In genomic region chr8:105998971-105999370, GRCm38 (mm10) we compare ENCODE assay signal across 34 mouse cellular contexts. TPM values are rescaled to one million over a fixed set of nuclear protein-coding genes. Genes with fewer than 3 reads are reported as not detected.
DNase-seq lines count a peak whose midpoint lies in the region; ATAC-seq and TF ChIP-seq lines count a peak whose summit lies in the region.
"Had no signal": no experiment of that assay in that cellular context is flagged by ENCODE, and none has a peak within 500 bp of the region (broad histone marks: within the 10 kb centered on the region; RNA-seq: fewer than 3 reads in every experiment).

No protein-coding gene starts in this region.

- H3K4me2 ChIP-seq in kidney, embryonic 16.5 days (replicated peaks; ENCODE audit: low read depth, low read length) = no peak overlapping the region
- H3K4me2 ChIP-seq in liver, embryonic 12.5 days = no peak overlapping the region
- H3K4me2 ChIP-seq: hindbrain, embryonic 14.5 days; limb, embryonic 15.5 days; midbrain, embryonic 15.5 days; neural tube, embryonic 12.5 days had no signal

- 72% methylated on average over 2 of the region's 2 CpGs for WGBS in kidney, adult 2 months
- WGBS in kidney, embryonic 16.5 days = 88% methylated on average over 2 of the region's 2 CpGs
- 52% methylated on average over 2 of the region's 2 CpGs for WGBS in liver, embryonic 12.5 days (ENCODE audit: insufficient replicate concordance)

- TF ChIP-seq POLR2A in kidney, adult 2 months (IDR thresholded peaks at IDR 0.05; ENCODE audit: low read depth, low read length) = no peak

- peak overlapping the region; percentile 45 for H3K27ac ChIP-seq in kidney, adult 2 months (ENCODE audit: insufficient read depth, low read depth, low read length)
- H3K27ac ChIP-seq in kidney, embryonic 16.5 days (ENCODE audit: low read length) = no peak overlapping the region
- 0 out of 2 replicates have a peak overlapping the region, but pooled peaks have one; percentile 40 for H3K27ac ChIP-seq in liver, embryonic 12.5 days
- H3K27ac ChIP-seq: embryonic facial prominence, embryonic 10.5 days; forebrain, embryonic 10.5 days; heart, adult 2 months; hindbrain, embryonic 14.5 days; left cerebral cortex, adult 2 months; limb, embryonic 15.5 days; macrophage; midbrain, embryonic 15.5 days; neural tube, embryonic 12.5 days had no signal

- H3K4me1 ChIP-seq in kidney, adult 2 months (ENCODE audit: control insufficient read depth, insufficient read depth, low read length) = 0 out of 2 replicates have a peak, but pooled peaks cover 2% of the 10 kb centered on the region
- H3K4me1 ChIP-seq in kidney, embryonic 16.5 days (ENCODE audit: insufficient read depth, low read length) = no peaks in the 10 kb centered on the region
- peaks cover 6% of the 10 kb centered on the region for H3K4me1 ChIP-seq in liver, embryonic 12.5 days
- H3K4me1 ChIP-seq: embryonic facial prominence, embryonic 10.5 days; forebrain, embryonic 10.5 days; limb, embryonic 15.5 days; midbrain, embryonic 15.5 days; neural tube, embryonic 12.5 days had no signal

- DNase-seq in kidney, adult 2 months = peak; percentile 81
- DNase-seq in kidney, postnatal 14 days = peak; percentile 25
- peak; percentile 62 for DNase-seq in yolk sac, embryonic 10.5 days (ENCODE audit: low spot score)
- no peak for DNase-seq in gastrocnemius, adult 8-10 months (ENCODE audit: low spot score in 2 of 2)
- no peak for DNase-seq in heart, adult 9 months (ENCODE audit: low spot score in 2 of 2)
- DNase-seq: adrenal gland, postnatal 25 days; B cell, adult 2 months; cerebellum, adult 9-11 months; forebrain, postnatal 0 days; gastrocnemius, postnatal 36 days; heart, adult 2 months; left cerebral cortex, postnatal 4 days; right cerebral cortex, postnatal 14 days had no signal

- H3K27me3 ChIP-seq in kidney, adult 2 months (replicated peaks; ENCODE audit: control insufficient read depth, insufficient read depth, low read length) = no peaks in the 10 kb centered on the region
- no peaks in the 10 kb centered on the region for H3K27me3 ChIP-seq in kidney, embryonic 16.5 days (ENCODE audit: insufficient read depth, low read length)
- peaks cover 11% of the 10 kb centered on the region; the same call in 1 of the 2 replicates for H3K27me3 ChIP-seq in liver, embryonic 12.5 days (replicated peaks)
- H3K27me3 ChIP-seq: limb, embryonic 15.5 days; midbrain, embryonic 15.5 days; neural tube, embryonic 12.5 days had no signal

- no peak overlapping the region for H3K9ac ChIP-seq in kidney, embryonic 16.5 days (replicated peaks; ENCODE audit: low read length)
- no peak overlapping the region for H3K9ac ChIP-seq in liver, embryonic 12.5 days
- H3K9ac ChIP-seq: forebrain, postnatal 0 days; hindbrain, embryonic 14.5 days; limb, embryonic 15.5 days; midbrain, embryonic 15.5 days; neural tube, embryonic 12.5 days had no signal

- no peak overlapping the region for H3K4me3 ChIP-seq in kidney, adult 2 months (ENCODE audit: insufficient read depth, low read depth, low read length)
- no peak overlapping the region for H3K4me3 ChIP-seq in kidney, embryonic 16.5 days (ENCODE audit: low read length)
- H3K4me3 ChIP-seq in liver, embryonic 12.5 days = no peak overlapping the region
- H3K4me3 ChIP-seq: embryonic facial prominence, embryonic 10.5 days; forebrain, embryonic 10.5 days; heart, adult 2 months; left cerebral cortex, adult 2 months; limb, embryonic 15.5 days; midbrain, embryonic 15.5 days; neural tube, embryonic 12.5 days had no signal

- no peak for ATAC-seq in kidney, embryonic 16.5 days (ENCODE audit: low FRiP score, low TSS enrichment)
- no peak for ATAC-seq in liver, embryonic 12.5 days
- ATAC-seq: forebrain, postnatal 0 days; inflammation-experienced regulatory T-cells, adult 6 months; lung, postnatal 0 days; midbrain, embryonic 15.5 days; Patski had no signal

- no peaks in the 10 kb centered on the region for H3K36me3 ChIP-seq in kidney, adult 2 months (ENCODE audit: control insufficient read depth, insufficient read depth, low read length)
- H3K36me3 ChIP-seq in kidney, embryonic 16.5 days (ENCODE audit: insufficient read depth, low read length) = no peaks in the 10 kb centered on the region
- no peaks in the 10 kb centered on the region for H3K36me3 ChIP-seq in liver, embryonic 12.5 days
- H3K36me3 ChIP-seq: embryonic facial prominence, embryonic 10.5 days; forebrain, embryonic 10.5 days; G1E; limb, embryonic 15.5 days; midbrain, embryonic 15.5 days; neural tube, embryonic 12.5 days had no signal

- TF ChIP-seq CTCF in kidney, adult 2 months (conservative IDR thresholded peaks at IDR 0.05; ENCODE audit: insufficient read depth, insufficient read length, low read depth, low read length) = no peak

- no peaks in the 10 kb centered on the region for H3K9me3 ChIP-seq in kidney, embryonic 16.5 days (ENCODE audit: low read length)
- H3K9me3 ChIP-seq in liver, embryonic 12.5 days (replicated peaks) = no peaks in the 10 kb centered on the region
- H3K9me3 ChIP-seq: embryonic facial prominence, embryonic 10.5 days; forebrain, embryonic 10.5 days; G1E; limb, embryonic 15.5 days; midbrain, embryonic 15.5 days; neural tube, embryonic 12.5 days had no signal

RNA-seq across cellular contexts. Expression of gene Dpep2nb, which starts 6.8 kb away (rescaled TPM):
- 0.06 TPM in 1 of 2 replicates, not detected in the other for polyA plus RNA-seq in kidney, adult 2 months (2012; rRNA removed)
- polyA plus RNA-seq in kidney, embryonic 16.5 days (2015; fragmentation: Nextera tagmentation; extraction: Ambion mirVana) = not detected in 2 replicates
- not detected in 2 replicates for polyA plus RNA-seq in liver, embryonic 12.5 days (2016; fragmentation: Nextera tagmentation; extraction: Ambion mirVana)
- total RNA-seq in gastrocnemius, adult 8-10 months (2022) = not detected
- total RNA-seq: adrenal gland, postnatal 25 days; CH12.LX; forebrain, postnatal 0 days; gastrocnemius, postnatal 36 days; heart, adult 2 months; heart, postnatal 25 days; layer of hippocampus, postnatal 10 days; left cerebral cortex, adult 2 months; left cerebral cortex, postnatal 4 days had no signal
- polyA plus RNA-seq: brain, embryonic 14.5 days; embryonic facial prominence, embryonic 10.5 days; forebrain, embryonic 10.5 days; forebrain, postnatal 0 days; G1E; heart, adult 2 months; heart, embryonic 14.5 days; hindbrain, embryonic 14.5 days; inflammation-experienced regulatory T-cells, adult 6 months; large intestine, adult 2 months; limb, embryonic 15.5 days; lung, postnatal 0 days; macrophage; neural tube, embryonic 12.5 days had no signal

RNA-seq across cellular contexts. Expression of gene Dus2, which starts 7.8 kb away (rescaled TPM):
- polyA plus RNA-seq in kidney, adult 2 months (2012; rRNA removed) = 10.2 and 11.6 TPM in 2 replicates
- polyA plus RNA-seq in kidney, embryonic 16.5 days (2015; fragmentation: Nextera tagmentation; extraction: Ambion mirVana) = 19.7 and 24.6 TPM in 2 replicates
- polyA plus RNA-seq in liver, embryonic 12.5 days (2016; fragmentation: Nextera tagmentation; extraction: Ambion mirVana) = 16.0 and 16.5 TPM in 2 replicates
- 10 to 100 TPM; 10.3 to 12.7 (median 10.8) TPM for total RNA-seq in gastrocnemius, adult 8-10 months (2022)

RNA-seq across cellular contexts. Expression of gene Ddx28, which starts 12.7 kb away (rescaled TPM):
- polyA plus RNA-seq in kidney, adult 2 months (2012; rRNA removed) = 8.0 and 8.4 TPM in 2 replicates
- 19.8 and 21.2 TPM in 2 replicates for polyA plus RNA-seq in kidney, embryonic 16.5 days (2015; fragmentation: Nextera tagmentation; extraction: Ambion mirVana)
- 14.7 TPM in 2 replicates for polyA plus RNA-seq in liver, embryonic 12.5 days (2016; fragmentation: Nextera tagmentation; extraction: Ambion mirVana)
- total RNA-seq in gastrocnemius, adult 8-10 months (2022) = 10 to 100 TPM; 11.2 to 13.1 (median 11.7) TPM

RNA-seq across cellular contexts. Expression of gene Dpep3, which starts 19.7 kb away (rescaled TPM):
- polyA plus RNA-seq in kidney, adult 2 months (2012; rRNA removed) = 0.05 and 0.10 TPM in 2 replicates
- not detected in 2 replicates for polyA plus RNA-seq in kidney, embryonic 16.5 days (2015; fragmentation: Nextera tagmentation; extraction: Ambion mirVana)
- polyA plus RNA-seq in liver, embryonic 12.5 days (2016; fragmentation: Nextera tagmentation; extraction: Ambion mirVana) = not detected in 2 replicates
- total RNA-seq in gastrocnemius, adult 8-10 months (2022) = not detected
- total RNA-seq: adrenal gland, postnatal 25 days; CH12.LX; common myeloid progenitor, adult 5-6 weeks; forebrain, postnatal 0 days; gastrocnemius, postnatal 36 days; heart, adult 2 months; heart, postnatal 25 days; layer of hippocampus, postnatal 10 days; left cerebral cortex, adult 2 months; left cerebral cortex, postnatal 4 days had no signal
- polyA plus RNA-seq: brain, embryonic 14.5 days; embryonic facial prominence, embryonic 10.5 days; forebrain, embryonic 10.5 days; forebrain, postnatal 0 days; G1E; heart, embryonic 14.5 days; hindbrain, embryonic 14.5 days; inflammation-experienced regulatory T-cells, adult 6 months; limb, embryonic 15.5 days; lung, postnatal 0 days; midbrain, embryonic 15.5 days; neural tube, embryonic 12.5 days; Patski had no signal

RNA-seq across cellular contexts. Expression of gene Slc12a4, which starts 33.1 kb away (rescaled TPM):
- polyA plus RNA-seq in kidney, adult 2 months (2012; rRNA removed) = 30.9 and 33.5 TPM in 2 replicates
- 36.1 and 36.2 TPM in 2 replicates for polyA plus RNA-seq in kidney, embryonic 16.5 days (2015; fragmentation: Nextera tagmentation; extraction: Ambion mirVana)
- 18.2 and 18.6 TPM in 2 replicates for polyA plus RNA-seq in liver, embryonic 12.5 days (2016; fragmentation: Nextera tagmentation; extraction: Ambion mirVana)
- total RNA-seq in gastrocnemius, adult 8-10 months (2022) = 10 to 100 TPM; 11.8 to 12.7 (median 12.0) TPM

Comparison
In these comparisons a context has a peak if more than half of its experiments do, and no peak if none do; other contexts are left out.
1. DNase-seq: peak in kidney, adult 2 months (single experiment), kidney, postnatal 14 days (single experiment) and yolk sac, embryonic 10.5 days (single experiment); none in gastrocnemius, adult 8-10 months (0 of 2) and heart, adult 9 months (0 of 2).